Mouse (Mus musculus) forebrain, embryonic 11.5 days (tissue): ENCODE results near the gene Eif5. TPM values are rescaled to one million over a fixed set of nuclear protein-coding genes. Genes with fewer than 3 reads are reported as not detected.
A peak's percentile ranks its signal among the peaks of the same experiment; 100 is the strongest.

Experiments used
- ATAC-seq: fragments of 200-750 bp; cut with Nextera tagmentation; replicated peaks from 2 replicates; pipeline ENCODE4 v1.8.0; 2017; ENCODE audit warnings: moderate TSS enrichment; ENCODE audit not compliant: low FRiP score
- DNase-seq: peaks from one replicate; pipeline ENCODE4 v3.0.0-alpha.2; 2017; ENCODE audit warnings: low spot score
- H3K27ac ChIP-seq: fragments of 300-500 bp; sonication (generic); 2 replicates; pipeline ENCODE4 v1.5.1; 2014; ENCODE audit warnings: low read depth, low read length
- H3K27me3 ChIP-seq: fragments of 300-500 bp; sonication (generic); 2 replicates; pipeline ENCODE4 v1.6.1; 2014; ENCODE audit warnings: mild to moderate bottlenecking, low read length, mixed read lengths; ENCODE audit not compliant: control insufficient read depth, insufficient read depth
- H3K36me3 ChIP-seq: fragments of 300-500 bp; sonication (generic); 2 replicates; pipeline ENCODE4 v1.6.1; 2014; ENCODE audit warnings: mild to moderate bottlenecking, low read length, moderate library complexity, mixed read lengths; ENCODE audit not compliant: control insufficient read depth, insufficient read depth
- H3K4me1 ChIP-seq: fragments of 300-500 bp; sonication (generic); replicated peaks from 2 replicates; pipeline ENCODE4 v1.6.1; 2014; ENCODE audit warnings: low read length, mixed read lengths; ENCODE audit not compliant: control insufficient read depth, insufficient read depth
- H3K4me2 ChIP-seq: fragments of 300-500 bp; sonication (generic); 2 replicates; pipeline ENCODE4 v1.6.1; 2014; ENCODE audit warnings: low read depth, mild to moderate bottlenecking, low read length, moderate library complexity, mixed read lengths; ENCODE audit not compliant: severe bottlenecking
- H3K4me3 ChIP-seq: fragments of 300-500 bp; sonication (generic); 2 replicates; pipeline ENCODE4 v1.5.1; 2014; ENCODE audit warnings: low read depth, low read length
- H3K9ac ChIP-seq: fragments of 300-500 bp; sonication (generic); 2 replicates; pipeline ENCODE4 v1.6.1; 2014; ENCODE audit warnings: low read length
- H3K9me3 ChIP-seq: fragments of 300-500 bp; sonication (generic); 2 replicates; pipeline ENCODE4 v1.6.1; 2016; ENCODE audit warnings: low read length, mixed read lengths; ENCODE audit not compliant: control insufficient read depth
- WGBS: fragments of 180-500 bp; shearing (Covaris S2); extraction: QIAGEN DNeasy Blood & Tissue Kit; methylation state at CpG from one replicate; pipeline ENCODE4 v1.1.7; 2014; 5-methylcytosine and 5-hydroxymethylcytosine counted together
- polyA plus RNA-seq: library from polyadenylated mRNA; unstranded; fragments of >200 nt; fragmentation: Nextera tagmentation; extraction: Ambion mirVana; gene quantifications from 2 replicates; pipeline ENCODE4 v1.2.1, GENCODE M21; 2014

The Eif5 gene
- polyA plus RNA-seq, 1 experiment from 2014 or later, result 736 TPM

DNA sequence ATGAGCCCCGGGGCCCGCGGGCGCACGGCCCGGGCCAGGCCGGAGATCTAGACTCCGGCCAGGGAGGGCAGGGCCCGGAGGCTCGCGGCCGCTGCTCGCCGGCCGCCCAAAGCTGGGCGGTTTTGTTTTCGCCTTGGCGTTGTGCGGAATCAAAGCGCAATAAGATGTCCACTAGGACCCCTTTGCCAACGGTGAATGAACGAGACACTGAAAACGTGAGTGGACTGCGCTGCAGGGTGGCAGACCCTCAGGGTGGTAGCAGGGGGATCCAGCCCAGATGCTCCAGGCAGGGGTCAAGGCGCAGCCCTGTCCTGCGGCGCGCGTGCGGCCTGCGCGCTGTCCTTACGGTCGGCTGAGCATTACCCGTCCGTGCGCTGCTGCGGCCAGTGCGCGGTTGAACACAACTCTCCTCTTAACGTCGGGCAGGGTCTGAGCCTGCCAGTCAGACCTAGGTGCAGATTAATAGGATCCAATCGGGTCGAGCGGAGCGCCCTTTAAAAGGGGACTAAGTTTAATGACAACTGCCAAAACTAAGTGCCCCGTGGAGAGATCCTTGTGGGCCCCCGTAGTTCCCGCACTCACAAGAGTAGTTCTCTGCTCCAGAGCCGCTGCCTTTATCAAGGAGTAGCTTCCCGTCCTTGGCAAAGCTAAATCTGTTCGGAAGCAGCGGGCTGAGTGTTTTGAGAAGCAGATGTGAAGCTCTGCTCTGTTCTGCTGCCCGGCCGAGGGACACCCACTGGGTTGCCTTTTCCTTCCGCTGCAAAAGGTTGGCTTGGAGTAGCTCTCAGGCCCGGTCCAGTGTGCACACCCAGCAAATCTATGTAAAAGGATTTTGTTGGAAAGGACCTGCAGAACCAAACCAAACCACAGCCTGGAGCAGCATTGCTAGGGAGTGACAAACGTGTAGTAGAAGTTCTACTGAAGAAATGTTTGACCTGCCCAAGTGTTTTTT, 37.3 kb downstream of the Eif5 start:
- under 1% methylated on average over 58 of the region's 58 CpGs for WGBS
- Histone ChIP-seq H3K27ac (peak overlapping the region; percentile 86), H3K4me3 (peak overlapping the region; percentile 100), H3K36me3 (no peaks in the 10 kb centered on the region), H3K4me1 (peaks cover 8% of the 10 kb centered on the region; the same call in 1 of the 2 replicates), H3K9ac (peak overlapping the region; percentile 99), H3K27me3 (no peaks in the 10 kb centered on the region), H3K9me3 (no peaks in the 10 kb centered on the region), H3K4me2 (peak overlapping the region; percentile 84)
- peak; percentile 58 for ATAC-seq
- DNase-seq, result peak; percentile 77

DNA sequence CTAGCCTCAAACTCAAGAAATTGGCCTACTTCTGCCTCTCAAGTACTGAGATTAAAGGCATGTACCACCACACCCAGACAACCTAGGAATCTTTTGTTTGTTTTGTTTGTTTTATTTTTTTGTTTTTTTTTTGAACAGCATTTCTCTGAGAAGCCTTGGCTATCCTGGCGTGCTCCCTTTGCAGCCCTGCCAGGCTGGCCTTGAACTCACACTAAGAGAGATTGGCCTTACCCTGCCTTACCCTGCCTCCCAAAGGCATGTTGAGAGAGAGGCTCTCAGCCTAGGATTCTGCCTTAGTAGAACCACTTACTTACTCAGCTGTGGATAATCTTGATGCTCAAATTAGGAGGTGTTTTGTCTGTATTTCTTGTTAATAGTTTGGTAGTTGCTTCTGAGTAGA, 45.2 kb downstream of the Eif5 start:
- Histone ChIP-seq H3K36me3 (no peaks in the 10 kb centered on the region), H3K9ac (no peak overlapping the region), H3K4me2 (no peak overlapping the region), H3K4me1 (no peaks in the 10 kb centered on the region), H3K27me3 (no peaks in the 10 kb centered on the region), H3K9me3 (no peaks in the 10 kb centered on the region), H3K4me3 (no peak overlapping the region), H3K27ac (no peak overlapping the region)
- ATAC-seq (no peak), DNase-seq (no peak)
- WGBS, result 89% methylated on average over 1 of the region's 1 CpGs

DNA sequence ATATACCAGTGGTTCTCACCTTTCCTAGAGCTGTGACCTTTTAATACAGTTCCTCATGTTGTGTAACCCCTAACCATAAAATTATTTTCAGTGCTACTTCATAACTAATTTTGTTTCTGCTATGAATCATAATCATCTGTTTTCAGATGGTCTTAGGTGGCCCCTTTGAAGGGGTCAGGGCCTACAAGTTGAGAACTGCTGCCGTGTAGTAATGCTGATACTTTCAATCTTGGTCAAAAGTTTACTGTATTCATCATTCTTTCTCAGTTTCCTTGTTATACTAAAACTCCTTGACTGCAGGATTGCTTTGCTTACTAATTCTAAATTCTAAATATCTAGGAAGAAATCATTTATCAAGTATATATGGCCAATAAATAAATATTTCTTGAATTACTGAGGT, 46.6 kb downstream of the Eif5 start:
- H3K27me3 ChIP-seq, result no peaks in the 10 kb centered on the region

DNA sequence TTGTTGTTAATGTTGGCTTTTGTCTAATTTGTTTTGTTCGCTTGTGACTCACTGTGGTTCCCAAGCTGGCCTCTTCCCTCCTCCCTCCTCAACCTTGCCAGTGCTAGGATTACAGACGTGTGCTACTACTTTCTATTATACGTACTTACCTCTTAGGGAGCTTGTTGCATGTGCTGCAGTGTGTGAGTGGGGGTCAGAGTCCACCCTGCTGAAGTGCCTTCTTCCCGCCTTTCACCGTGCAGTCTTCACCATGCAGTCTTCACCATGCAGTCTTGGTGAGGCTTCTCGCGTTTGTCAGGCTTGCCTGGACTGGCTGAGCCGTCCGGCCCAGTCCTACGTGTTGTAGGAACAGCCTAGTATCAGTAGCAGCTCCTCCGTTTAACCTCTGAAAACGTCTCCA, 49.4 kb downstream of the Eif5 start:
- Histone ChIP-seq H3K9ac (no peak overlapping the region), H3K27ac (no peak overlapping the region), H3K4me3 (no peak overlapping the region), H3K9me3 (no peaks in the 10 kb centered on the region), H3K4me1 (no peaks in the 10 kb centered on the region), H3K27me3 (no peaks in the 10 kb centered on the region), H3K36me3 (no peaks in the 10 kb centered on the region), H3K4me2 (no peak overlapping the region)
- WGBS, result 88% methylated on average over 12 of the region's 12 CpGs
- ATAC-seq, result no peak
- no peak for DNase-seq

More for the DNA sequence above, 46.6 kb downstream of the Eif5 start:
- Histone ChIP-seq H3K9ac (no peak overlapping the region), H3K4me2 (no peak overlapping the region), H3K4me3 (no peak overlapping the region), H3K36me3 (no peaks in the 10 kb centered on the region), H3K27ac (no peak overlapping the region), H3K4me1 (no peaks in the 10 kb centered on the region), H3K9me3 (no peaks in the 10 kb centered on the region)
- 88% methylated on average over 1 of the region's 1 CpGs for WGBS
- ATAC-seq (no peak), DNase-seq (no peak)

DNA sequence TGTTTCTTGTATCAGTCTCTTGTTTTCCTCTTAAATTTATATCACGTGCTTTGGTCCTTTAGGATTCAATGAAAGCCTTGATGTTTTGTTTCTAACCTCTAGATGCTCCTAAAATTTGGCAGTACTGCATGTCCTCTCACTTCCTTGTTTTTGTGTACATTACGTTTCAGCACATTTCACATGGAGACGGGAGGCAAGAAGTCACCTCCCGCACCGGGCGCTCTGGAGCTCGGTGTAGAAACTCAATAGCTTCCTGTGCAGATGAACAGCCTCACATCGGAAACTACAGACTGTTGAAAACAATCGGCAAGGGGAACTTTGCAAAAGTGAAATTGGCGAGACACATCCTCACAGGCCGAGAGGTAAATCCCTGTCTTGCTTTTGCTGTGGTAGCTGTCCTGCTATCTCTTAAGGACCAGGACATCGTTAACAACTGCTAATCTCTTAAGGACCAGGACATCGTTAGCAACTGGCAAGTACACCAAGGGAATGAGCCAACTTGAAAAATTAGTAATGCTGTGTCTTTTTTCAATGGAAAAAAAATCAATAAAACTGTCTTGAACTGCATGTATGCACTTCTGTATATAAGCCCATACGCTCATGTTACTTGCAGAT, 54.7 kb downstream of the Eif5 start:
- no peak overlapping the region for H3K4me2 ChIP-seq
- H3K4me3 ChIP-seq, result no peak overlapping the region
- no peaks in the 10 kb centered on the region for H3K9me3 ChIP-seq
- no peak overlapping the region for H3K9ac ChIP-seq
- DNase-seq (no peak), ATAC-seq (no peak)
- no peaks in the 10 kb centered on the region; the same call in 1 of the 2 replicates for H3K36me3 ChIP-seq
- H3K27ac ChIP-seq, result no peak overlapping the region
- WGBS, result 89% methylated on average over 14 of the region's 14 CpGs
- no peaks in the 10 kb centered on the region for H3K27me3 ChIP-seq
- H3K4me1 ChIP-seq, result no peaks in the 10 kb centered on the region

DNA sequence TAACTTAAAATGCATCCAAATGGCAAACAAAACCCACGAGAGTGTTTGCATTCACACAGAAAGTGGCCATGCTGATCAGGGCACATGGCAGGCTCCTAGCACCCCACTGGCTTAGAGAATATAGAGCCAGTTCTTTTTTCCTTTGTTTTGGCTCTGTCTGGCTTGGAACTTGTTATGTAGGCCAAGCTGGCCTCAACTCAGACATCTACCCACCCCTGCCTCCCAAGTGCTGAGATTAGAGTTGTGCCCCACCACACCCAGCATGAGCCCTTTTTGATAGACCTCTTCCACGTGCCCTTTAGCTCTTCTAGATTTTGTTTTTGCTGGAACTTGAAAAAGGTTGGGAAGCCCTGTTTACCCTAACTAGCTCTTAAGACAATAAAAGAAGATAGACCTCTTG, 56.0 kb downstream of the Eif5 start:
- 82% methylated on average over 2 of the region's 2 CpGs for WGBS

More for the DNA sequence above, 56.0 kb downstream of the Eif5 start:
- no peaks in the 10 kb centered on the region for H3K9me3 ChIP-seq
- H3K36me3 ChIP-seq, result no peaks in the 10 kb centered on the region; the same call in 1 of the 2 replicates
- DNase-seq (no peak), ATAC-seq (no peak)
- no peaks in the 10 kb centered on the region for H3K27me3 ChIP-seq
- no peak overlapping the region for H3K27ac ChIP-seq
- H3K4me3 ChIP-seq, result no peak overlapping the region
- no peak overlapping the region for H3K4me2 ChIP-seq
- no peak overlapping the region for H3K9ac ChIP-seq
- no peaks in the 10 kb centered on the region for H3K4me1 ChIP-seq

Other genes with a start within 250 kb of the Eif5 start
- 42.7 and 44.0 TPM in 2 replicates for gene Cdc42bpb, start 160.3 kb upstream of the Eif5 start, polyA plus RNA-seq
- gene Lbhd2, start 131.2 kb upstream of the Eif5 start, polyA plus RNA-seq, result not detected in 2 replicates
- gene Exoc3l4, start 121.0 kb upstream of the Eif5 start, polyA plus RNA-seq, result 3.0 and 3.3 TPM in 2 replicates
- 1.5 and 2.0 TPM in 2 replicates for gene Tnfaip2, start 95.5 kb upstream of the Eif5 start, polyA plus RNA-seq
- gene Gm266, start 52.2 kb upstream of the Eif5 start, polyA plus RNA-seq, result 4.7 and 5.0 TPM in 2 replicates
- gene Mark3, start 36.5 kb downstream of the Eif5 start, polyA plus RNA-seq, result 69.1 and 81.1 TPM in 2 replicates
- 2,325 and 2,523 TPM in 2 replicates for gene Ckb, start 134.3 kb downstream of the Eif5 start, polyA plus RNA-seq
- gene Trmt61a, start 140.1 kb downstream of the Eif5 start, polyA plus RNA-seq, result 12.9 and 15.6 TPM in 2 replicates
- 65.2 and 67.7 TPM in 2 replicates for gene Bag5, start 175.2 kb downstream of the Eif5 start, polyA plus RNA-seq
- gene Apopt1, start 175.2 kb downstream of the Eif5 start, polyA plus RNA-seq, result 55.4 and 55.5 TPM in 2 replicates
- 226 and 247 TPM in 2 replicates for gene Klc1, start 220.8 kb downstream of the Eif5 start, polyA plus RNA-seq